In the genomic region with DNA sequence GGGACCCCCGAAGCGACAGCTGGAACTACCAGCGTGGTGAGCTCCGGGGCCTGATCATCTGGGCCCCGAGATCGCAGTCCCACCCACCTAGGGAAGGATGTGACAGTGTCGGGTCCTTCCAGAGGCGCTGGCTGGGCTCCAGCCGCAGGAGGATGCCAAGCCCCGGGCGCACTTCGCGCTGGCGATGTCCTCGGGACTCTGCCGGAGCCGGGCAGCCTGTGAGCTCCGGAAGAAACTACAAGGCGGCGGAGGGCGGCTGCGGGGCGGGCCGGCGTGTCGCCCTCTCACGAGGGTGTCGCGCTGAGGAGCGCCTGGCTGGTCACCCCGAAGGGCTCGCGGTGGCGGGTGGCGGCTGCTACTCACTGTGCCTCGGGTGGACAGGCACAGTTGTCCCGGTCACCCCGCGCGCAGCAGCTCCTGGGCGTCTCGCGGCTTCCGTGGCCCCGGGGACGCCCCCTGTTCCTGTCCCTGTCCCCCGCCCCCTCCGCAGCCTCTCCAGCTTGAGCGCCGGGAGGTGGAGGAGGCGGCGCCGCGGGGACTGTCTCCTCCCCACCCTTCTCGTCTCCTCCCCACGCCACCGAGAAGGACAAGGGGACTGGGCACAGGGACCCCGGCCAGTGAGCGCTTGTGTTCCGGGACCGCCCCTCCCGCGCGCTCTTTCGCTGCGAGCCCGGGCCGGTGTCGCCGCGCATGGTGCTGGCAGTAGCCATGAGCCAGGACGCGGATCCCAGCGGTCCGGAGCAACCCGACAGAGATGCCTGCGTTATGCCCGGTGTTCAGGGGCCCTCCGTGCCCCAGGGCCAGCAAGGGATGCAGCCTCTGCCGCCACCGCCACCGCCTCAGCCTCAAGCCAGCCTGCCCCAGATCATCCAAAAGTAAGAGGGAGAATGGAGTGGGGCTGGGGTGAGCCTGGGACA, we compare ENCODE assay signal across 9 mouse cellular contexts. TPM values are rescaled to one million over a fixed set of nuclear protein-coding genes. Genes with fewer than 3 reads are reported as not detected.
DNase-seq lines count a peak whose midpoint lies in the region; ATAC-seq and TF ChIP-seq lines count a peak whose summit lies in the region.
"Had no signal": no experiment of that assay in that cellular context is flagged by ENCODE, and none has a peak within 500 bp of the region (broad histone marks: within the 10 kb centered on the region; RNA-seq: fewer than 3 reads in every experiment).

A gene (plus strand): TSS at position 589 of the 917 bp plus-strand sequence.

- peak; percentile 52 for TF ChIP-seq POLR2A in myocyte (IDR thresholded peaks at IDR 0.05; ENCODE audit: insufficient read length, low read depth)

- H3ac ChIP-seq in myocyte (ENCODE audit: control insufficient read depth, insufficient read length) = peak within 1 kb of the TSS; percentile 66

- DNase-seq in ovary, postnatal 36 days (ENCODE audit: low spot score) = peak; percentile 36
- no peak for DNase-seq in ovary, adult 18-20 months (ENCODE audit: low spot score)
- DNase-seq in cerebellum, postnatal 36 days = peak; percentile 12 to 15
- peak; percentile 67 for DNase-seq in gastrocnemius, postnatal 25 days
- DNase-seq in thymus, postnatal 4 days = peak; percentile 67

- no peak within 1 kb of the TSS for H3K27ac ChIP-seq in hindbrain, embryonic 16.5 days (ENCODE audit: low read depth, low read length)
- H3K27ac ChIP-seq in limb, embryonic 15.5 days = no peak within 1 kb of the TSS

- no peaks in the 10 kb centered on the region for H3K36me3 ChIP-seq in hindbrain, embryonic 16.5 days (ENCODE audit: control insufficient read depth, insufficient read depth, low read length)
- H3K36me3 ChIP-seq in limb, embryonic 15.5 days = no peaks in the 10 kb centered on the region
- H3K36me3 ChIP-seq in myocyte (ENCODE audit: control insufficient read depth, insufficient read depth) = no peaks in the 10 kb centered on the region

- peak within 1 kb of the TSS; percentile 67 for H3K9ac ChIP-seq in hindbrain, embryonic 16.5 days (ENCODE audit: low read depth, low read length)
- peak within 1 kb of the TSS; percentile 44; the same call in 1 of the 2 replicates for H3K9ac ChIP-seq in limb, embryonic 15.5 days

- H3K4me2 ChIP-seq in hindbrain, embryonic 16.5 days (ENCODE audit: low read length) = peak within 1 kb of the TSS; percentile 100
- peak within 1 kb of the TSS; percentile 99 for H3K4me2 ChIP-seq in limb, embryonic 15.5 days
- H3K4me2 ChIP-seq in myocyte (ENCODE audit: low read depth) = peak within 1 kb of the TSS; percentile 86

- no peaks in the 10 kb centered on the region for H3K9me3 ChIP-seq in hindbrain, embryonic 16.5 days (ENCODE audit: control insufficient read depth, low read length)
- no peaks in the 10 kb centered on the region for H3K9me3 ChIP-seq in limb, embryonic 15.5 days

- peak; percentile 88 for ATAC-seq in hindbrain, embryonic 16.5 days
- peak; percentile 76 for ATAC-seq in limb, embryonic 15.5 days (ENCODE audit: insufficient number of reproducible peaks, low FRiP score, low TSS enrichment, low read depth)

- H3K4me1 ChIP-seq in hindbrain, embryonic 16.5 days (ENCODE audit: control insufficient read depth, insufficient read depth, low read depth, low read length) = peaks cover 9% of the 10 kb centered on the region
- peaks cover 15% of the 10 kb centered on the region for H3K4me1 ChIP-seq in limb, embryonic 15.5 days

- WGBS in hindbrain, embryonic 16.5 days = under 1% methylated on average over 64 of the region's 82 CpGs
- WGBS in limb, embryonic 15.5 days = under 1% methylated on average over 80 of the region's 82 CpGs

- peak within 1 kb of the TSS; percentile 63 for H3K4me3 ChIP-seq in hindbrain, embryonic 16.5 days (ENCODE audit: low read length)
- peak within 1 kb of the TSS; percentile 58 for H3K4me3 ChIP-seq in limb, embryonic 15.5 days
- H3K4me3 ChIP-seq in myocyte = peak within 1 kb of the TSS; percentile 52

- H3K79me2 ChIP-seq in myocyte (ENCODE audit: control insufficient read depth, insufficient read depth) = peaks cover 46% of the 10 kb centered on the region

- peaks cover 28% of the 10 kb centered on the region for H3K27me3 ChIP-seq in hindbrain, embryonic 16.5 days (replicated peaks; ENCODE audit: control insufficient read depth, insufficient read depth, low read length)
- peaks cover 73% of the 10 kb centered on the region for H3K27me3 ChIP-seq in limb, embryonic 15.5 days
- H3K27me3 ChIP-seq in myocyte (ENCODE audit: control insufficient read depth, insufficient read depth, insufficient read length) = no peaks in the 10 kb centered on the region

TF ChIP-seq in myocyte, 11 proteins besides CTCF, POLR2A, EP300 and RAD21:
- TF ChIP-seq REST (IDR thresholded peaks at IDR 0.05; ENCODE audit: insufficient read depth, insufficient read length) = no peak
- no peak for TF ChIP-seq USF1 (IDR thresholded peaks at IDR 0.05; ENCODE audit: low read depth)
- no peak for TF ChIP-seq CEBPB (IDR thresholded peaks at IDR 0.05; ENCODE audit: insufficient read depth, poor library complexity, severe bottlenecking)
- peak in 1 of 3 experiments; percentile 1 for TF ChIP-seq MYOD1 (IDR thresholded peaks at IDR 0.05; ENCODE audit: control insufficient read depth in 1 of 3, insufficient read length in 2 of 3, low read depth in 2 of 3)
- peak; percentile 71 for TF ChIP-seq POLR2AphosphoS2 (IDR thresholded peaks at IDR 0.05; ENCODE audit: insufficient read length, low read depth)
- TF ChIP-seq TCF12 (IDR thresholded peaks at IDR 0.05; ENCODE audit: insufficient read depth, poor library complexity, severe bottlenecking) = no peak
- TF ChIP-seq MAX (IDR thresholded peaks at IDR 0.05; ENCODE audit: low read depth) = no peak
- TF ChIP-seq E2F4 (IDR thresholded peaks at IDR 0.05; ENCODE audit: insufficient read depth) = no peak
- no peak for TF ChIP-seq TCF3 (IDR thresholded peaks at IDR 0.05; ENCODE audit: insufficient read length, low read depth)
- no peak for TF ChIP-seq SRF (IDR thresholded peaks at IDR 0.05; ENCODE audit: control insufficient read depth, insufficient read length, low read depth)
- peak in 1 of 3 experiments; percentile 36 for TF ChIP-seq MYOG (IDR thresholded peaks at IDR 0.05; ENCODE audit: control insufficient read depth in 1 of 3, insufficient read depth in 1 of 3, insufficient read length in 2 of 3, low read depth in 2 of 3)

RNA-seq across cellular contexts. Expression of the gene that starts here (rescaled TPM):
- 10 to 100 TPM; 51.0 to 79.9 TPM for total RNA-seq in gastrocnemius, postnatal 25 days (2021)
- 0.86 and 0.88 TPM in 2 replicates for polyA plus RNA-seq in hindbrain, embryonic 16.5 days (2015; fragmentation: Nextera tagmentation; extraction: Ambion mirVana)
- polyA plus RNA-seq in limb, embryonic 15.5 days (2015; fragmentation: Nextera tagmentation; extraction: Ambion mirVana) = 4.0 and 4.9 TPM in 2 replicates
- 35.4 TPM for polyA plus RNA-seq in myocyte (2012; fragmentation: generic; extraction: Trizol)
- total RNA-seq: neutrophil, adult 5-6 weeks had no signal

Comparison
In these comparisons a context has a peak if more than half of its experiments do, and no peak if none do; other contexts are left out.
1. Peak in ATAC-seq, H3K4me3 ChIP-seq, H3K9ac ChIP-seq and H3K4me2 ChIP-seq in hindbrain, embryonic 16.5 days; RNA of the gene not detected or under 1 TPM.